Mouse (Mus musculus): ENCODE results near the gene Krt16.

GRCm38 (mm10) chr11:100282549-100282948 lies 33.8 kb upstream of the Krt16 start:
- no peak for TF ChIP-seq GATA1 (IDR thresholded peaks at IDR 0.05; ENCODE audit: borderline replicate concordance, low read length)
- TF ChIP-seq FLI1 (IDR thresholded peaks at IDR 0.05; ENCODE audit: low read length) = no peak
